ENCODE assay signal across 19 mouse cellular contexts in genomic region chr3:88101736-88102135, GRCm38 (mm10). TPM values are rescaled to one million over a fixed set of nuclear protein-coding genes. Genes with fewer than 3 reads are reported as not detected.
"Had no signal": no experiment of that assay in that cellular context is flagged by ENCODE, and none has a peak within 500 bp of the region (broad histone marks: within the 10 kb centered on the region; RNA-seq: fewer than 3 reads in every experiment).

No protein-coding gene starts in this region.

- H3K4me3 ChIP-seq: limb, embryonic 12.5 days; liver, embryonic 13.5 days; midbrain, embryonic 10.5 days; myocyte; neural tube, embryonic 15.5 days had no signal

- H3K9me3 ChIP-seq: limb, embryonic 12.5 days; liver, embryonic 13.5 days; midbrain, embryonic 10.5 days; neural tube, embryonic 15.5 days had no signal

- H3K4me1 ChIP-seq: limb, embryonic 12.5 days; liver, embryonic 13.5 days; midbrain, embryonic 10.5 days; neural tube, embryonic 15.5 days had no signal

- DNase-seq: layer of hippocampus, postnatal 36 days; liver; liver, embryonic 13.5 days; liver, postnatal 0 days; midbrain, embryonic 14.5 days; right cerebral cortex, adult 18-20 months; right cerebral cortex, postnatal 25 days; thymus, postnatal 4 days had no signal

- H3K27me3 ChIP-seq: limb, embryonic 12.5 days; liver, embryonic 13.5 days; neural tube, embryonic 15.5 days had no signal

- H3K9ac ChIP-seq: liver, embryonic 13.5 days; liver, postnatal 0 days; neural tube, embryonic 15.5 days had no signal

- H3K4me2 ChIP-seq: limb, embryonic 12.5 days; liver, embryonic 13.5 days; neural tube, embryonic 15.5 days had no signal

- H3K27ac ChIP-seq: midbrain, embryonic 10.5 days; neural tube, embryonic 15.5 days had no signal

- H3K36me3 ChIP-seq: neural tube, embryonic 15.5 days had no signal

RNA-seq across cellular contexts. Expression of gene Ttc24, which starts 23.6 kb away (rescaled TPM):
- total RNA-seq: layer of hippocampus, postnatal 36 days; left cerebral cortex, adult 8-10 months; left cerebral cortex, postnatal 36 days; megakaryocyte, adult 5-6 weeks had no signal
- polyA plus RNA-seq: limb, embryonic 12.5 days; liver, embryonic 13.5 days; liver, postnatal 0 days; lung, embryonic 16.5 days; midbrain, embryonic 10.5 days; midbrain, embryonic 14.5 days; myocyte; neural tube, embryonic 11.5 days; neural tube, embryonic 15.5 days; small intestine, adult 2 months; stomach, postnatal 0 days had no signal
